Comparison of ENCODE assay signal across 8 mouse cellular contexts in the genomic region with DNA sequence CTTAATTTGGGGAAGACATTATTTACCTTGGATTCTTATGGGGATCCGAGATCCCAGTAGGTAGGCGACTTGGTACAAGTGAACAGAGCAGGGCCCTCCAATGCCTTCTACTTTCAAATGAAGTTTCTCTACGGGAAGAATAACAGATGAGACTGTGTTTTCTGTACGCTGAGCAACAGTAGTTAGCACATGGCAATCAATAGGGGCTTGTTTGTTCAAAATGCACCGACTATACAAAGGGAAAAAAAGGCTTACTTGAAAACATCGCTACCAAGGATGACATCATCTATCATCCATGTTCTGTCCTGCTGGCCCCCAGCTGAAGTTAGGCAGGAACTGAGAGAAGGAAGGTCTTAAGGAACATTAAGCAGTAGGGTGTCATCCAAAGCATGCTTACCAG. TPM values are rescaled to one million over a fixed set of nuclear protein-coding genes. Genes with fewer than 3 reads are reported as not detected.
A peak's percentile ranks its signal among the peaks of the same experiment; 100 is the strongest.
DNase-seq lines count a peak whose midpoint lies in the region; ATAC-seq lines count a peak whose summit lies in the region.

Gene Selenop (plus strand): TSS at position 301 of the 400 bp plus-strand sequence.

- H3K4me3 ChIP-seq in hindbrain, embryonic 15.5 days, result no peak within 1 kb of the TSS
- H3K4me3 ChIP-seq in liver, embryonic 16.5 days (ENCODE audit: low read depth, low read length), result no peak within 1 kb of the TSS

- ATAC-seq in hindbrain, embryonic 15.5 days (ENCODE audit: low FRiP score, low read depth), result no peak
- ATAC-seq in liver, embryonic 16.5 days (ENCODE audit: low read depth), result no peak

- H3K4me2 ChIP-seq in hindbrain, embryonic 15.5 days, result no peak within 1 kb of the TSS
- H3K4me2 ChIP-seq in liver, embryonic 16.5 days (ENCODE audit: low read depth, low read length), result peak within 1 kb of the TSS; percentile 40; the same call in 1 of the 2 replicates

- no peak for DNase-seq in adrenal gland, adult 18-20 months (ENCODE audit: low spot score in 2 of 2)
- no peak for DNase-seq in adrenal gland, adult (ENCODE audit: inconsistent age in 2 of 2, low spot score in 1 of 2)
- DNase-seq in adrenal gland, postnatal 14 days, result no peak
- no peak for DNase-seq in gastrocnemius, adult 8-10 months (ENCODE audit: low spot score in 2 of 2)
- DNase-seq in T-cell, adult 2 months (ENCODE audit: low spot score), result no peak
- DNase-seq in right cerebral cortex, postnatal 25 days, result no peak

- no peak within 1 kb of the TSS for H3K9ac ChIP-seq in hindbrain, embryonic 15.5 days
- no peak within 1 kb of the TSS for H3K9ac ChIP-seq in liver, embryonic 16.5 days (ENCODE audit: low read depth, low read length)

- WGBS in hindbrain, embryonic 15.5 days, result 75% methylated on average over 6 of the region's 6 CpGs
- 54% methylated on average over 6 of the region's 6 CpGs for WGBS in liver, embryonic 16.5 days (ENCODE audit: insufficient replicate concordance)

- no peaks in the 10 kb centered on the region for H3K27me3 ChIP-seq in hindbrain, embryonic 15.5 days
- no peaks in the 10 kb centered on the region for H3K27me3 ChIP-seq in liver, embryonic 16.5 days (ENCODE audit: control insufficient read depth, insufficient read depth, low read depth, low read length)

- H3K36me3 ChIP-seq in hindbrain, embryonic 15.5 days, result no peaks in the 10 kb centered on the region
- no peaks in the 10 kb centered on the region for H3K36me3 ChIP-seq in liver, embryonic 16.5 days (ENCODE audit: control insufficient read depth, insufficient read depth)

- no peaks in the 10 kb centered on the region for H3K9me3 ChIP-seq in hindbrain, embryonic 15.5 days
- no peaks in the 10 kb centered on the region for H3K9me3 ChIP-seq in liver, embryonic 16.5 days (replicated peaks; ENCODE audit: control insufficient read depth, low read length)

- peaks cover 5% of the 10 kb centered on the region; the same call in 1 of the 2 replicates for H3K4me1 ChIP-seq in hindbrain, embryonic 15.5 days (replicated peaks)
- H3K4me1 ChIP-seq in liver, embryonic 16.5 days (ENCODE audit: control insufficient read depth, low read depth, low read length), result no peaks in the 10 kb centered on the region; the same call in 1 of the 2 replicates

- no peak within 1 kb of the TSS for H3K27ac ChIP-seq in hindbrain, embryonic 15.5 days (replicated peaks)
- no peak within 1 kb of the TSS for H3K27ac ChIP-seq in liver, embryonic 16.5 days (ENCODE audit: low read length)

RNA-seq across cellular contexts. Expression of gene Selenop, which starts in this region (rescaled TPM):
- total RNA-seq in adrenal gland, adult 18-20 months (2021), result 100 to 1,000 TPM; 333 to 416 TPM
- 434 and 875 TPM in 2 replicates for total RNA-seq in adrenal gland, postnatal 14 days (2021)
- total RNA-seq in gastrocnemius, adult 8-10 months (2022), result 100 to 1,000 TPM in 3 of 4 experiments, 10 to 100 TPM in 1; 93.9 to 142 (median 125) TPM
- 130 and 142 TPM in 2 replicates for polyA plus RNA-seq in hindbrain, embryonic 15.5 days (2015; fragmentation: Nextera tagmentation; extraction: Ambion mirVana)
- polyA plus RNA-seq in liver, embryonic 16.5 days (2015; fragmentation: Nextera tagmentation; extraction: Ambion mirVana), result 1,030 and 1,155 TPM in 2 replicates
